Mouse (Mus musculus) thymus, adult 2 months (tissue): ENCODE measurements around the gene Hjurp.

Experiments
- CTCF ChIP-seq: fragments of 200-500 bp; IDR thresholded peaks from 2 replicates; pipeline ENCODE4 v1.5.1; 2012; ENCODE audit warnings: mild to moderate bottlenecking, control low read depth, low read length, moderate library complexity, borderline replicate concordance; ENCODE audit not compliant: control insufficient read depth, poor library complexity, insufficient read depth; ENCODE audit errors: extremely low read depth
- POLR2A ChIP-seq: fragments of 200-500 bp; IDR thresholded peaks from 2 replicates; pipeline ENCODE4 v1.6.1; 2012; ENCODE audit warnings: mild to moderate bottlenecking, low read length, control low read depth, moderate library complexity; ENCODE audit not compliant: control insufficient read depth, poor library complexity, insufficient read depth; ENCODE audit errors: extremely low read depth

- no peak for TF ChIP-seq CTCF
- TF ChIP-seq POLR2A: no peak
Measured at GRCm38 (mm10) chr1:88264869-88265240, 12.6 kb downstream of the Hjurp start.
